Mouse (Mus musculus): ENCODE measurements around the gene Vamp1. TPM values are rescaled to one million over a fixed set of nuclear protein-coding genes. Genes with fewer than 3 reads are reported as not detected.
A peak's percentile ranks its signal among the peaks of the same experiment; 100 is the strongest.
"Not testable (repeated sequence)": the region's sequence is repeated elsewhere in the genome, so short reads cannot be mapped to it uniquely, and the experiment has no call there.

Gene Vamp1
- polyA plus RNA-seq, 1 experiment from 2014 or later: 8.8 TPM

GRCm38 (mm10) chr6:125253863-125254715 is 38.7 kb downstream of the Vamp1 start:
- Histone ChIP-seq H3K9ac (replicated peaks) (no peak overlapping the region), H3K27me3 (no peaks in the 10 kb centered on the region), H3K4me3 (replicated peaks) (no peak overlapping the region), H3K4me2 (replicated peaks) (no peak overlapping the region), H3K4me1 (replicated peaks) (no peaks in the 10 kb centered on the region), H3K27ac (no peak overlapping the region), H3K36me3 (no peaks in the 10 kb centered on the region), H3K9me3 (peaks cover 3% of the 10 kb centered on the region; the same call in 1 of the 2 replicates)
- WGBS: 81% methylated on average over 14 of the region's 14 CpGs
- no peak for ATAC-seq

GRCm38 (mm10) chr6:125255516-125256044 is 40.2 kb downstream of the Vamp1 start:
- H3K9me3 ChIP-seq: peaks cover 3% of the 10 kb centered on the region; the same call in 1 of the 2 replicates
- no peak overlapping the region for H3K9ac ChIP-seq (replicated peaks)
- 92% methylated on average over 7 of the region's 7 CpGs for WGBS
- no peak for ATAC-seq
- H3K27ac ChIP-seq: no peak overlapping the region
- H3K4me3 ChIP-seq (replicated peaks): no peak overlapping the region
- H3K36me3 ChIP-seq: no peaks in the 10 kb centered on the region
- no peak overlapping the region for H3K4me2 ChIP-seq (replicated peaks)
- H3K27me3 ChIP-seq: no peaks in the 10 kb centered on the region
- no peaks in the 10 kb centered on the region for H3K4me1 ChIP-seq (replicated peaks)

- 80% methylated on average over 8 of the region's 8 CpGs for WGBS
- no peak overlapping the region for H3K27ac ChIP-seq
- H3K4me2 ChIP-seq (replicated peaks): no peak overlapping the region
- no peaks in the 10 kb centered on the region for H3K36me3 ChIP-seq
- H3K27me3 ChIP-seq: no peaks in the 10 kb centered on the region
- no peaks in the 10 kb centered on the region for H3K4me1 ChIP-seq (replicated peaks)
- peaks cover 3% of the 10 kb centered on the region; the same call in 1 of the 2 replicates for H3K9me3 ChIP-seq
- H3K9ac ChIP-seq (replicated peaks): no peak overlapping the region
- no peak overlapping the region for H3K4me3 ChIP-seq (replicated peaks)
- ATAC-seq: no peak
These were observed 41.0 kb downstream of the Vamp1 start for GRCm38 (mm10) chr6:125256222-125256966.

- no peak for ATAC-seq
- Histone ChIP-seq H3K4me2 (replicated peaks) (no peak overlapping the region), H3K4me1 (replicated peaks) (no peaks in the 10 kb centered on the region), H3K9me3 (no peaks in the 10 kb centered on the region), H3K27me3 (no peaks in the 10 kb centered on the region), H3K36me3 (no peaks in the 10 kb centered on the region), H3K27ac (no peak overlapping the region), H3K4me3 (replicated peaks) (no peak overlapping the region), H3K9ac (replicated peaks) (no peak overlapping the region)
- 86% methylated on average over 10 of the region's 10 CpGs for WGBS
These were observed 44.7 kb downstream of the Vamp1 start for GRCm38 (mm10) chr6:125260006-125260555.

DNA sequence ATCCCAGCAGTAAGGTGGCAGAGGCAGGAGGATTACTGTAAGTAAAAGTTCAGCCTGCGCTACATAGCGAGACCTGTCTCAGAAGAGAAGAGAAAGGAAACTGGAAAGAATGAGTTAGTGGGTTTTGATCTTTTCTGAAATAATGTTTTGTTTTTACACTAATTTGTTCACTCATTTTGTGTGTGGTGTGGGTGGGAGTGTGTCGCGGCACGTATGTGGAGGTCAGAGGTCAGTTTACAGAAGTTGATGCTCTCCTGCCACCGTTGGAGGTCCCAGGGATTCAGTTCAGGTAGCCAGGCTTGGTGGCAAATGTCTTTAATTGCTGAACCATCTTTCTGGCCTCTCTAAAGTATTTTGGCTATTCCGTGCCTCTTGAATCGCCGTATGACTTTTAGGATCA is 48.9 kb downstream of the Vamp1 start:
- H3K4me3 ChIP-seq (replicated peaks): no peak overlapping the region
- no peaks in the 10 kb centered on the region for H3K36me3 ChIP-seq
- no peak overlapping the region for H3K27ac ChIP-seq
- no peak for ATAC-seq
- H3K9me3 ChIP-seq: no peaks in the 10 kb centered on the region
- no peak overlapping the region for H3K9ac ChIP-seq (replicated peaks)
- WGBS: 91% methylated on average over 9 of the region's 9 CpGs
- H3K4me1 ChIP-seq (replicated peaks): no peaks in the 10 kb centered on the region
- no peak overlapping the region for H3K4me2 ChIP-seq (replicated peaks)
- no peaks in the 10 kb centered on the region for H3K27me3 ChIP-seq

- no peaks in the 10 kb centered on the region for H3K36me3 ChIP-seq
- no peak overlapping the region for H3K4me2 ChIP-seq (replicated peaks)
- no peak overlapping the region for H3K9ac ChIP-seq (replicated peaks)
- 68% methylated on average over 10 of the region's 10 CpGs for WGBS
- no peaks in the 10 kb centered on the region for H3K9me3 ChIP-seq
- no peaks in the 10 kb centered on the region for H3K4me1 ChIP-seq (replicated peaks)
- H3K27ac ChIP-seq: no peak overlapping the region
- H3K4me3 ChIP-seq (replicated peaks): no peak overlapping the region
- H3K27me3 ChIP-seq: 0 out of 2 replicates have a peak, but pooled peaks cover under 1% of the 10 kb centered on the region
- ATAC-seq: no peak
These were observed 49.9 kb downstream of the Vamp1 start for GRCm38 (mm10) chr6:125265239-125265638.

GRCm38 (mm10) chr6:125266091-125266490 is 50.7 kb downstream of the Vamp1 start:
- no peaks in the 10 kb centered on the region for H3K36me3 ChIP-seq
- WGBS: 76% methylated on average over 13 of the region's 13 CpGs
- no peak for ATAC-seq

DNA sequence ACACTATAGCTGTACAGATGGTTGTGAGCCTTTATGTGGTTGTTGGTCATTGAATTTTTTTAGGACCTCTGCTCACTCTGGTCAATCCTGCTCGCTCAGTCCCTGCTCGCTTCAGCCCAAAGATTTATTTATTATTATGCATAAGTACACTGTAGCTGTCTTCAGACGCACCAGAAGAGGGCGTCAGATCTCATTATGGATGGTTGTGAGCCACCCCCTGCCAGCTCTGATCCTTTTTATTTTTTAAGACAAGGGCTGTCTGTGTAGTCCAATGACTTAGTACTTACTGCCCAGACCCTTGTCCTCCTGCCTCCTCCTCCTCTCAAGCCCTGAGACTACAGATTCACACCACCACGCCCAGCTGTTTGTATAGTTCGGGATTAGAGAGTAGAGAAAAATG is 51.2 kb downstream of the Vamp1 start:
- WGBS: 66% methylated on average over 6 of the region's 6 CpGs
- H3K4me2 ChIP-seq (replicated peaks); H3K4me3 ChIP-seq (replicated peaks); ATAC-seq; H3K9ac ChIP-seq (replicated peaks); H3K36me3 ChIP-seq; H3K4me1 ChIP-seq (replicated peaks); H3K27ac ChIP-seq; H3K9me3 ChIP-seq; H3K27me3 ChIP-seq: not testable (repeated sequence)

More at GRCm38 (mm10) chr6:125266091-125266490, 50.7 kb downstream of the Vamp1 start:
- H3K27ac ChIP-seq: no peak overlapping the region
- no peaks in the 10 kb centered on the region for H3K9me3 ChIP-seq
- no peak overlapping the region for H3K4me2 ChIP-seq (replicated peaks)
- no peaks in the 10 kb centered on the region for H3K4me1 ChIP-seq (replicated peaks)
- H3K4me3 ChIP-seq (replicated peaks): no peak overlapping the region
- H3K27me3 ChIP-seq: peaks cover 8% of the 10 kb centered on the region
- no peak overlapping the region for H3K9ac ChIP-seq (replicated peaks)

GRCm38 (mm10) chr6:125267469-125267868 is 52.1 kb downstream of the Vamp1 start:
- peaks cover 8% of the 10 kb centered on the region for H3K27me3 ChIP-seq
- no peak for ATAC-seq
- H3K36me3 ChIP-seq: no peaks in the 10 kb centered on the region
- 87% methylated on average over 3 of the region's 3 CpGs for WGBS
- peaks cover 4% of the 10 kb centered on the region for H3K4me1 ChIP-seq (replicated peaks)
- H3K4me2 ChIP-seq (replicated peaks): no peak overlapping the region
- H3K9ac ChIP-seq (replicated peaks): no peak overlapping the region
- H3K9me3 ChIP-seq: no peaks in the 10 kb centered on the region
- H3K27ac ChIP-seq: no peak overlapping the region
- no peak overlapping the region for H3K4me3 ChIP-seq (replicated peaks)

DNA sequence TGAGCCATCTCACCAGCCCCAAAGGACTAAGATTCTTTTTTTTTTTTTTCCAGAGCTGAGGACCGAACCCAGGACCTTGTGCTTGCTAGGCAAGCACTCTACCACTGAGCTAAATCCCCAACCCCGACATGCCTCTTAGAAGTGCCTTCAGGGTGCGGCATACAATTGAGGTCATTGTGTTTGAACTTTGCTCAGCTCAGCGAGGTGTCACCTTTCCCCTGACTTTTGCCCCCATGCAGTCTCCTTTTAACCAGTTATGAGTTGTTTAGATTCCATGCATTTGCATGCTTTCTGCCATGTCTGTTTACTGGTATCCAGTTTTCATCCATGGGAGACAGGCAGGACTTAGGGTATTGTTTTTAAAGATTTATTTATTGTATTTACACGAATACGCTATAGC is 53.4 kb downstream of the Vamp1 start:
- Histone ChIP-seq H3K36me3 (no peaks in the 10 kb centered on the region), H3K4me2 (replicated peaks) (no peak overlapping the region), H3K4me3 (replicated peaks) (no peak overlapping the region), H3K27ac (no peak overlapping the region), H3K4me1 (replicated peaks) (peaks cover 4% of the 10 kb centered on the region), H3K9me3 (no peaks in the 10 kb centered on the region), H3K9ac (replicated peaks) (no peak overlapping the region), H3K27me3 (peaks cover 8% of the 10 kb centered on the region)
- WGBS: 49% methylated on average over 6 of the region's 6 CpGs
- no peak for ATAC-seq

DNA sequence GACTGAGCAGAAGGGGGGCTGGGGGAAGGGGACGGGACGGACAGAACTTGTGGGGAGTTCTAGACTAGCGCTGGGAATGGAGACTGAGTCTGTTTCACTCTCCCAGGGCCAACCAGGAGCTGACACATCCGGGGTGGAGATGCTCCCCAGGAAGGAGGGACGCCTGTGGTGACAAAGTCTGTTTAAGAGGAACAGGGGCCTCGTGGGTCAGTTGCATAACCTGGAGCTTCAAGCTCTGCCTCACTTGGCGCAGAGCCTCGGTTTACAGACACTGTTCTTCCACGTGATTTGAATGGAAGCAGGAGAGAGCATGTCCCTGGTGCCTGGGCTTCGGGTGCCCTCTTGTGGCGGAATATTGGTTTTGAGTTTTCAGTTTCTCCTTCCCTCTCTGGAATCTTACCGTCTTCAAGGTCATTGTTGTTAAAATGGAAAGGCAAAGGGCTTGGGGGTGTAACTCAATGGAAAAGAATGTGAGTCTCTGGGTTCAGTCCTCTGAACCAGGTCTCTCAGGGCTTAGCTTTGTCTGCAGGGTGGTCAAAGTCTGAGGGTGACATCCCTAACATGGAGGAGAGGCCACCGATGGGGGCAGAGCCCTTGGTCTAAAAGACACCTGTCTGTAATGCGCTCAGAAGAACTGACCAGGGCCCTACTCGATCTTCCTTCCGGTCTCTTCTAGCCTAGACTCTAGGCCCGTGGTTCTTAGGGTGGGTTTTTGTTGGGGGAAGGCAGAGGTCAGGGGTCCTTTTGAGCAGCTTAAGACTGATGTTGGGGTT is 56.3 kb downstream of the Vamp1 start:
- WGBS: 17% methylated on average over 17 of the region's 17 CpGs
- no peak overlapping the region for H3K4me3 ChIP-seq (replicated peaks)

More for the DNA sequence above, 56.3 kb downstream of the Vamp1 start:
- no peak overlapping the region for H3K27ac ChIP-seq
- H3K27me3 ChIP-seq: peaks cover 8% of the 10 kb centered on the region
- H3K4me1 ChIP-seq (replicated peaks): peaks cover 4% of the 10 kb centered on the region
- H3K9me3 ChIP-seq: no peaks in the 10 kb centered on the region
- H3K36me3 ChIP-seq: no peaks in the 10 kb centered on the region
- ATAC-seq: peak; percentile 91
- H3K4me2 ChIP-seq (replicated peaks): peak overlapping the region; percentile 36
- no peak overlapping the region for H3K9ac ChIP-seq (replicated peaks)

Data from midbrain, embryonic 13.5 days (tissue).